Mouse (Mus musculus) liver, adult (tissue): Measurements from ENCODE around the gene Slc25a13.

ENCODE experiments used
- GATA4 ChIP-seq: IDR thresholded peaks from 2 replicates; pipeline ENCODE4 v1.6.1; 2014; ENCODE audit warnings: mild to moderate bottlenecking, low read length; ENCODE audit not compliant: insufficient replicate concordance

Slc25a13 gene

DNA sequence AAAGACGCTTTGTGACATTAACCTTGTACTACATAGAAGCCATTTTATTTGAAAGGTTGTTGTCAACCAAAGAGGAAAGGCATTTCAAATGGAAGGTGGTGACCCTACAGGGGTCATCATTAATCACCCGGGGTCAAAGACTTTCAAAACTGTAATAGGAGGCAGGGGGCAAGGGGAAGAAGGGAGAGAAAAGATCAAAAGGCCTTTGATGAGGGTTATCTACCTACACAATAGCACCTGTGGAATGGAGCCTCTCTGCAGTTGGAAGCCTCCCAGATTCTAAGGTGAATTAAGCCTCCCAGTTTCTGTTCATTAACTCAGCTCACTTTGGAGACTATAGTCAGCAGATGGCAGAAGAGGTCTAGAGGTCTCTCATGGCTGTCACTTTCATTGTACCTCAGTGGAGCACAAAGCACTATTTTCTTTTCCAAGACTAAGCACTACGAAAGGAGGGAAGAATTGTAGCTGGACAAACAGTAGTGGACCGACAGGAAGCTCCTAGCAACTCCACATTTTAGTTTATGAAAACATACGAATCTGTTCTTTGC lies 109.5 kb downstream of the Slc25a13 start:
- TF ChIP-seq GATA4, result no peak

DNA sequence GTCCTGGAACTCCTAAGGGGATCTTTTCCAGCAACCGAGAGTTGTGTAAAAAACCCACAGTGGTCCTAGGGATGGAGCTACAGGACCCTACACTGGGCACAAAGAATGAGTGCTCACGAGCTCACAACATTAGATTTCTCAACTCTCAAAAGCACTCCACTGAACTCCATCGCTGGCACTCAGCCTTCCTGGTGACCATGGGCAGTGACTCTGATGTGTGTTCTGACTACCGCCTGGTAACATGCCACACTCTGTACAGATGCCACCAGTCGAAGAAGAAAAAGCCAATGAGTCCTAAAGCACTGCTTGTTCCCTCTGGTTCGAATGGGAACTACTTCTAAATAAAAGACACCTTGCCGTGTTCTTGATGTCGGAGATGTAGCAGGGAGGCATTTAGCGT lies 111.4 kb downstream of the Slc25a13 start:
- no peak for TF ChIP-seq GATA4

DNA sequence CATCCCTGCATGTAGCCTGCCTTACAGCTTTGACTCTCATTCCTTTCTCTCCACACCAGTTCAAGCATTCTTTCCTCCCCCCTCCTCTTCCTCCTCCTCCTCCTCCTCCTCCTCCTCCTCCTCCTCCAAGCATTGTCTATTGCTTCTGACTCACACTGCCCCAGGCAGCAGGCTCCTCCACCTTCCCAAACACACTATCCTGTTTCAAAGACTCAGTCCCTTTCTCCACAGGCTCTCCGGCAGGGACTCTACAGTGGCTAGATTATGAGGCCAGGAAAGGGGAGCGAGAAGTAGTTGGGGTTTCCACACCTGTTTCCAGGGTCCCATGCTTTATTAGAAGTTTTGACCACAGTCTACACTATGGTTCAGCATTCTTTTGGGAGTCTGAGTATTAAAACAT lies 113.5 kb downstream of the Slc25a13 start:
- TF ChIP-seq GATA4, result no peak

DNA sequence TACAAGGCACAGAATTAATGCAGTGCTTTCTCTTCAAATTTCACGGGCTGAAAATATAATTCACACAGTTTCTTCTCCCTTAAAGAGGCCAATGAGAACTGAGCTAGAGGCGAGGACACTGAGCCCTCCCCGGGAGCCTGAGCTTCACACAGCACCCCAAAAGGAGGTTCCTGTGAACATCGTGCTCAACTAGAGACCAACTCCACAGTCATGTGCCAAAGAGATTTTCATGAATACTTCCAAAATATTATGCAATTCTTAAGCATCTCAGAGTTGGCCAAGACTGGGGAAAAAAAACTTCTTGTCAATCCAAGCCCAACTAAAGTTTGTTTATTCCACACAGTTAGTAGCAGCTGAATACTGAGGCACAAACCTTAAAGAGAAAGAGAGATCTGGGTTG lies 115.4 kb downstream of the Slc25a13 start:
- TF ChIP-seq GATA4, result no peak

DNA sequence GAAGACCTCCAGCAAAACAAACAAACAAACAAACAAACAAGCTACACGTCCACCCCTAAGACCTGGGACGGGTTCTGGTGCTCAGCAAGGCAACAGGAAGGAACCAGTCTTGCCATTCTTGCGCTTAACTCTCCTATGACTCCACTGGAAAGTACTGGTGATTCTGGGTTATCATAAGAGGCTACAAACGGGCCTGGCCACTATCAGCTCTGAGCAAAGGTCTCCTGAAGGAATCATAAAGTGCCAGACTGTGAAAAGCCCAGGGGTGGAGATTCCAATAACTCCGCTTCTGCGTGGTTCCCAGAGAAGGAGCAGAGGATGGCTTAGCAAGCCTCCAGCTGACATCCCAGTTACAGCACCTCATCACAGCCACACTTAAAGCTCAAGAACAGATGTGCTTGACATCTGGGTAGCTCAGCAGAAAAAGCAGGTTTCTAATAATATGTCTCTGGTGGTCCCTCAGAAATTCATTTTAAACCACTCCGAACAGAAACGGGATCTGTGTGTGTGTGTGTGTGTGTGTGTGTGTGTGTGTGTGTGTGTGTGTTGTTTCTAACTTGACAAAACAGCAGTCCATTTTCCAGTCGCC lies 116.0 kb downstream of the Slc25a13 start:
- no peak for TF ChIP-seq GATA4

DNA sequence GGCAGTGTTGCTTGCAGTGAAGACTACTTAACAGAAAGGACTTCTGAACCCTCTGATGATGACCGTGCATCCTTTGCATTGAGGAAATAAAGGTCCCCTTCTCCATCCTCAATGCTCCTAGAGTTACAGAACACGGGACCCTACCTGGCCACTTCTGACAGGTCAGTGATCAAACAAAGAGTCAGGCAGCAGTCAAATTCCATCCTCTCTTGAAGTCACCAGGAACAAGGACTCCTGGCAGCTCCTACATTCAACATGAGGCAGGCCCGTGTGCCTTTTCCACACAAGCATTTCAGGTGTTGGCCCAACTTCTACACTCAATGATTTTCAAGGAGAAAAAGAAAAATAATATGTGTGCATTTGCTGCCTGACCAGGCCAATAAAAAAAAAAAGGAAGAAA lies 123.0 kb downstream of the Slc25a13 start:
- no peak for TF ChIP-seq GATA4

DNA sequence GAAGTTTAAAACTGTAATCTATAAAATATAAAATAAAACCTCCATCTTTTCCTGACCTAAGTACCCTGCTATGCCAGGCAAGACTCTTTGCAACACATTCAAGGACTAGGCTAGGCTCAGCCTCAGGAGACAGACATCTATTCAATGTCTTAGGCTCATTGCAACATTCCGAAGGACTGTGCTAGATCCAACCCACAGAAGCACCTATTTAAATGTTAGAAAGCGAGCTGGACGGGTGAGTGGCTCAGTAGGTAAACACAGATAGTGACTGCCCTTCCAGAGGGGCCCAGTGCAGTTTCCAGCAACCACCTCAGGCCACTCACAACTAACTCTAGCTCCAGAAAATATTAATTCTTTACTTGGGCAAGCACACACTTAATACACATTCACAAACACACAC lies 123.5 kb downstream of the Slc25a13 start:
- TF ChIP-seq GATA4, result no peak

DNA sequence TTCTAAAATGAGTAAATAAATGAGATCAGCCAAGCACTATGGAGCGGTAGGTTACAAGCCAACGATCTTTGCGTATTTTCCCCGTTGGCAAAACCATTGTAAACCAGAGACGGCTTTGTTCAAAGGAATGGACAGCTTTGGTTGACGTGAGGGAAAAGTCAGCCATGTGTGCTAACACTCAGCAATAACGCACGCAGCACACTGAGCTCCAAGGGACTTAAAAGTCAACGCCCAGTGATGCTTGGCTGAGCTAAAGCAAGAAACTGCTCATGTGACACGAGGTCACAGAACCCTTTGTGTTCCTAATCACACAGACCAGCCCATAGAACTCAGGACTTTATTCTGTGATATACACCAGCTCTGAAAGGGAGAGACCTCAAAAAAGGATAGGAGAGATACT lies 124.5 kb downstream of the Slc25a13 start:
- no peak for TF ChIP-seq GATA4

DNA sequence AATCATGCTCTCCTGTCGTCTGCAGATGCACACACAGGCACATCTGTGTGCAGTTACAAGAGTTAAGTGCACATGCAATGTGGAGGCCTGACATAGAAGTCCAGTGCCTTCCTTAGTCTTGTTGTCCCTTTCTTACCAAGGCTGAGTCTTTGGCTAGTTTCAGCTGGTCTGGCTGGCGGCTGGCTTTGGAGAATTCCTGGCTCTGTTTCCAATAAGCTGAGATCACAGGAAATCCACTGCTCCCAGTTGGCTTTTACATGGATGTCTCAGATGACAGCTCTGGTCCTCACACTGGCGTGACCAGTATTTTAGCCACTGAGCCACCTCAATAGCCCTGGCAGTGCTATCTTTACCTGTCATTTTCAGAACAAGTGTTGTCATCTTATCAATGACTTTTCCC lies 126.0 kb downstream of the Slc25a13 start:
- no peak for TF ChIP-seq GATA4

DNA sequence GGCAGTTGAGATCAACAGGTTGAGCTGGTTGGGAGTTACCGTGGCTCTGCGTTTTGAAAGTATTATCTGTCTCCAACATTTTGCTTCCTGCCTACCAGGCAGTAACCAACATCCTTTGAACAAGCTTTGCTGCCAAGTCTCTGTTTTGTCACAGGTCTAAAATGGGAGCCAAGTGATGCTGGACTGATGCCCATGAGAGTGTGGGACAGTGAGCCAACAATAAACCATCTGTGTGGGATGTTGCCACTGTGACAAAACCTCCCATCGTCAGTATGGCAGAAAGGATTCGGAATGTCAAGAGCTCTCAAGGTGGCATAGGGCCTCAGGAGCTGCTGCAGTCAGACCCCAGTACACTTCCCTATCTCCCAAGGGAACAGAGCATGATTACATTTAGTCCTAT lies 128.8 kb downstream of the Slc25a13 start:
- no peak for TF ChIP-seq GATA4

DNA sequence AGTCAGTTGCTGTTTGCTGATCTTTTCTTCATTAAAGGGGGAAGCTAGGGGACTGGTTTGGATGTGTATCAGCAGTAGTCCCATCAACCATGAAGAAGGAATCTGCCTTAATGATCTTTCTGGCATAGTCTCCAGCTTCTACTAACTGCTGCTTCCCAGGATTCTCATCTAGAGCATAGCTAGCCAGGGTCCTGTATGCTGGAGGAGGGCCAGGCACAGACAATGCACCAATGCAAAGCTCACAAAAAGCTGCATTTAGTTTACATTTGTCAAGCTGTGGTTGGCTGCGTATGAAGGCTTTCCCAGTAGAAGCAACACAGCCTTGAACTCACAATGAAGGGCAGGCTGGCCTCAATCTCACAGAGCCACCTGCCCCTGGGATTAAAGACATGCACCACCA lies 136.5 kb downstream of the Slc25a13 start:
- no peak for TF ChIP-seq GATA4

DNA sequence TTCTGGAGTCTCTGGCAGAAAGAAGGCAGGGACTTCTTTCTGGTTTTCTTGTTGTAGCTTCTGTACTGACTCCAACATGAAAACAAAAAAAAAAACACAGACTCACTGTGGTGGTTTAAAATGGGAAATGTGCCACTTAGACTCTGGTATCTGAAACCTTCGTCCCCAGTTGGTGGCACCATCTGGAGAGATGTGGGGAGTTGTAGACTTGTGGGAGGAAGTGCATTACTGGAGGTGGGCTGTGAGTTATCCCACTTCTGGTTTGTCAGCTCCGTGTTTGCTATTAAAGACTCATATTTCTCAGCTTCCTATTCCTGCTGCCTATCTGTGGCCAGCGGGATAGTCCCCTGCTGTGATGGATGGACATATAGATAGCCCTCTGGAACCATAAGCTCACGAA lies 139.7 kb downstream of the Slc25a13 start:
- TF ChIP-seq GATA4, result no peak

DNA sequence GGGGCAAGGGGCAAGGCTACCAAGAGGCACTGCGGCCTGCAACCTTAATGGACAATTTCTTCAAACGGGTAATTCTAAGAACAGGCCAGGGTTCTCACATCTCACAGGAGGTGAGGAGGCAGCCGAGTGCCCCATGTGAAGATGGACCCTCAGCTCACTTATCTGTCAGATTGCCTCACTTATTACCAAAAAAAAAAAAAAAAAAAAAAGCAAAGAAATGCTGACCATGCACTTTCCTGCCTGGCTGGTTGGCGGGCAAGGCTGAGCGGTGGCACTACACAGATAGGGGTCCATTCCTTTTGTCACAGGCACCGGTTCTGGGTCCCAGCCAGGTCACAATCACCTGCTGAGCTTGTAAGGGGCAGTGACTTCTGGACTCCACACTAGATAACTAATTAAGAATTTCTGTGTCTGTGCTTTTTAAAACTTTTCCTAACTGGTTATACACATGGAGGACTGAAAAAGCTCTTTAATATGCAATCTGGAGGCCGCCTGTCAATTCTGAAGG lies 141.0 kb downstream of the Slc25a13 start:
- TF ChIP-seq GATA4, result no peak

DNA sequence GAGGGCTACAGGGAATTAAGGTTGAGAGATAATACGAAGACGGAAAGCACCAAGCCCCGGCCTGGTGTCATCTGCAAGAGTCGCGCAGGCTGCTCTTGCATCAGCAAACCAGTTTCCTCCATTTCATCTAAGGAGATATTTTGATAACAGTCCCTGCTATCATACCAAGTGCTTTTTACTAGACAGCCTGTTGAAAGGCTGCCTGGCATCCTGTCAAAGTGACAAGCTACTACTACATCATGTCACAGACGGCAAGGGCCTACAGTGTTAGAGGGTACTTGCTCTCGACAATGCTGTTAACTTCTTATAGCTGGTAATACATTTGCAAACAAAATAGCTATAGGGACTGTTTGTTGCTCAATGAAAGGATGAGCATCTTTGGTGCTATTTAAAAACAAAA lies 145.9 kb downstream of the Slc25a13 start:
- no peak for TF ChIP-seq GATA4

DNA sequence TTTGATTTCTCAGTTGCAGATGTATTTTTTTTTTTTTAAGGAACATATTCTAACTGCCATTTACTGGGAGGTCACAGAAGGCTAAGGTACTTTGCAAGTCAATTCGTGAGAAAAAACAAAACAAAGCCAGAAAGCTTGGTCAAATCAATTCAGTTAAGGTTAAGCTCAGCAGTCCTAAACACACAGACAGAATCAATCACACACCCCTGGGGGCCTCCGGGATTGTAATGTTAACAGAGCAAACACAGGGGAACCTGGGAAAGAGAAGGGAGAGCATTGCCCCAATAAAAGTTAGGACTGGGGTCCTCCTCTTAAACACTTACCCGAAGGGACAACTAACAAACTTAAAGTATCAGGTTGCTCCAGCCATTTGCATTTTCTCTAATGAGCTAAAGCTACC lies 147.0 kb downstream of the Slc25a13 start:
- TF ChIP-seq GATA4, result no peak

DNA sequence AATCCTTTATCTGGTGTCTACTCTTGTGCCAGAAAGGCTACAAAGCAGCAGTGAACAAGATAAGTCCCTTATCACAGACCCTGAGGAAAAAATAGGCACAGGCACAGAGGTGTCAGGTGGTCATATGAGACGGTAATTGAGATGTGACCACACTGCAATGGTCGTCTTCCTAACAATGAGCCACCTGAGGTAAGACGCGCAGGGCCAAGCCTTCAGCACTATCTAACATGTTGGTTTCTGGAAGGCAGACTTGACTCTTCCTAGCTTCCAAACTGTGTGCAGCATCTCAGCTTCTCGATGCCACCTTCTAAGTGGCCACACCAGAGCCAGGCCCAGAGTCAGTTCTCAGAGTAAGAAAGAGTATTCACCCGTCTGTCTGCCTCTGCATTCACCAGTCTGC lies 149.8 kb downstream of the Slc25a13 start:
- no peak for TF ChIP-seq GATA4

DNA sequence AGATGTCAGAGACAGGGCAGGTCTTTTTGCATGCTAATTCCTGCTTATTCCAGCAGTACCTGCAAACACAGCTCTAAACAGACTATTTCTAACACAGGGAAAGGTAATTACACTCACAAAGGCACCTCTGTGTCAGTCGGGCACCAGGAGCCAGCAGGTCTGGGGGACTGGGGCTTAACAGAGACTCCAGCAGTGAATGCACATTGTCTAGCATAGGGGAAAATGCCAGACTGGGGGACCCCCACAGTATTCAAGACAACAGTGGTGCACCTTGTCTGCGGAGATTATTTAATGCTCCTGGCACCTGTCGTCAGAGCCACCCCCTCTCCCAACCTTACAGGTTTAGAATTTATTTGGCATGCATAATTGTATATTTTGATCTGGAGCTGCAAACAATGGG lies 158.4 kb downstream of the Slc25a13 start:
- TF ChIP-seq GATA4, result no peak
